Mouse (Mus musculus) kidney, postnatal 0 days (tissue): ENCODE results near the gene Trim46. TPM values are rescaled to one million over a fixed set of nuclear protein-coding genes. Genes with fewer than 3 reads are reported as not detected.

Experiments used
- ATAC-seq: fragments of 200-750 bp; cut with Nextera tagmentation; replicated peaks from 2 replicates; pipeline ENCODE4 v1.8.0; 2017; ENCODE audit warnings: low read depth, moderate number of reproducible peaks, moderate TSS enrichment, moderate library complexity; ENCODE audit not compliant: low FRiP score
- DNase-seq: peaks from one replicate; pipeline ENCODE4 v3.0.0-alpha.2; 2016; ENCODE audit warnings: low spot score
- H3K27ac ChIP-seq: fragments of 300-500 bp; sonication (generic); 2 replicates; pipeline ENCODE4 v1.5.1; 2014; ENCODE audit warnings: mild to moderate bottlenecking
- H3K27me3 ChIP-seq: fragments of 300-500 bp; sonication (generic); 2 replicates; pipeline ENCODE4 v1.6.1; 2014; ENCODE audit warnings: low read length, mixed read lengths; ENCODE audit not compliant: insufficient read depth
- H3K36me3 ChIP-seq: fragments of 300-500 bp; sonication (generic); 2 replicates; pipeline ENCODE4 v1.6.1; 2014; ENCODE audit warnings: low read length, mixed read lengths; ENCODE audit not compliant: insufficient read depth
- H3K4me1 ChIP-seq: fragments of 300-500 bp; sonication (generic); replicated peaks from 2 replicates; pipeline ENCODE4 v1.6.1; 2014; ENCODE audit warnings: antibody characterized with exemption, low read length, mixed read lengths; ENCODE audit not compliant: insufficient read depth
- H3K4me2 ChIP-seq: fragments of 300-500 bp; sonication (generic); 2 replicates; pipeline ENCODE4 v1.6.1; 2014; ENCODE audit warnings: mild to moderate bottlenecking, low read length, moderate library complexity, mixed read lengths
- H3K4me3 ChIP-seq: fragments of 300-500 bp; sonication (generic); replicated peaks from 2 replicates; pipeline ENCODE4 v1.5.1; 2014; ENCODE audit warnings: low read depth, low read length
- H3K9ac ChIP-seq: fragments of 300-500 bp; sonication (generic); 2 replicates; pipeline ENCODE4 v1.6.1; 2014; ENCODE audit warnings: low read depth, low read length
- H3K9me3 ChIP-seq: fragments of 300-500 bp; sonication (generic); replicated peaks from 2 replicates; pipeline ENCODE4 v1.6.1; 2016; ENCODE audit warnings: low read length, inconsistent platforms, mixed read lengths
- CTCF ChIP-seq: IDR thresholded peaks from 2 replicates; pipeline ENCODE4 v1.5.1; 2016; ENCODE audit warnings: antibody characterized with exemption, low read depth, mild to moderate bottlenecking, moderate library complexity
- WGBS: fragments of 180-500 bp; shearing (Covaris S2); extraction: QIAGEN DNeasy Blood & Tissue Kit; methylation state at CpG from one replicate; pipeline ENCODE4 v1.1.7; 2014; 5-methylcytosine and 5-hydroxymethylcytosine counted together
- polyA plus RNA-seq: library from polyadenylated mRNA; unstranded; fragments of >200 nt; fragmentation: Nextera tagmentation; extraction: Ambion mirVana; gene quantifications from 2 replicates; pipeline ENCODE4 v1.2.1, GENCODE M21; 2015

The Trim46 gene
- polyA plus RNA-seq, 1 experiment from 2014 or later, result 3.7 TPM

- ATAC-seq (peak; percentile 60), DNase-seq (peak; percentile 86)
- H3K36me3 ChIP-seq, result peaks cover 3% of the 10 kb centered on the region
Measured at GRCm38 (mm10) chr3:89280606-89281511, 34.8 kb upstream of the Trim46 start, which contains the start of gene Efna1. TSS of gene Efna1 (minus strand) at chr3:89281142.

DNA sequence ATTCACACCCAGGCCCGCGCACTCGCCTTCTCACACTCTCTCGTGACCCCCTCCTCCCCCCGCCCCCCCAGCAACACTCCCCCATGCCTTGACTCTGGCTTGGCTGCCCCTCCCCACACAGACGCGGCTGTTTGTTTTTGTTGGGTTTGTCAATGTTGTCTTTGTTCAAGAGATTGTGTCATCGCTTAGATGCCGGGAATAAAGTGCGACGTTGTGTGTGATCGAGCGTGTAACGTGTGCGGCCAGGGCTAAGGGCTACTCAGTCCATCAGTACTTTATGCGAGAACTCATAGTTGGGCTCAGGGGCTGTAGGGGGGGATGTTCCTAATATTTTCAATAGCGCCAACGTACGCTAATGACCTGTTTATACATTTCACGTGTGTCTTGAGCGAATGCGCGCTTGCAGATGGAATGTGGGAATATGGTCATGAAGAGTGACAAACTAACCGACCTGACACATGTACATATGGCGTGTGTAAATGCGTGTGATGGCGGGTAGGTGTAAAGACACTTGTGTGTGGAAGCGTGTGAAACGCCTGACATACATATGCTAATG is 34.0 kb upstream of the Trim46 start:
- H3K4me3 ChIP-seq, result peak overlapping the region; percentile 70
- peak; percentile 47 for DNase-seq
- peaks cover 16% of the 10 kb centered on the region for H3K4me1 ChIP-seq
- no peaks in the 10 kb centered on the region for H3K27me3 ChIP-seq
- TF ChIP-seq CTCF, result no peak; the same call in 1 of the 2 replicates
- H3K9ac ChIP-seq, result peak overlapping the region; percentile 77
- no peaks in the 10 kb centered on the region for H3K9me3 ChIP-seq
- peak overlapping the region; percentile 96 for H3K27ac ChIP-seq
- ATAC-seq, result peak; percentile 2; the same call in 1 of the 2 replicates
- WGBS, result under 1% methylated on average over 29 of the region's 29 CpGs
- peaks cover 10% of the 10 kb centered on the region for H3K36me3 ChIP-seq
- peak overlapping the region; percentile 85 for H3K4me2 ChIP-seq

More at GRCm38 (mm10) chr3:89280606-89281511, 34.8 kb upstream of the Trim46 start, which contains the start of gene Efna1:
- Histone ChIP-seq H3K9me3 (no peaks in the 10 kb centered on the region), H3K27ac (peak within 1 kb of the TSS; percentile 96), H3K4me1 (peaks cover 16% of the 10 kb centered on the region), H3K4me3 (peak within 1 kb of the TSS; percentile 70), H3K9ac (peak within 1 kb of the TSS; percentile 77), H3K27me3 (no peaks in the 10 kb centered on the region), H3K4me2 (peak within 1 kb of the TSS; percentile 85)
- TF ChIP-seq CTCF, result no peak
- under 1% methylated on average over 52 of the region's 52 CpGs for WGBS

- Histone ChIP-seq H3K4me3 (peak overlapping the region; percentile 70), H3K4me2 (peak overlapping the region; percentile 85), H3K4me1 (peaks cover 16% of the 10 kb centered on the region), H3K36me3 (peaks cover 12% of the 10 kb centered on the region), H3K27ac (peak overlapping the region; percentile 96), H3K27me3 (no peaks in the 10 kb centered on the region), H3K9me3 (no peaks in the 10 kb centered on the region), H3K9ac (peak overlapping the region; percentile 77)
- DNase-seq (peak; percentile 95), ATAC-seq (peak; percentile 79)
- under 1% methylated on average over 35 of the region's 35 CpGs for WGBS
- TF ChIP-seq CTCF, result no peak
Measured at GRCm38 (mm10) chr3:89279153-89279890, 33.2 kb upstream of the Trim46 start.

DNA sequence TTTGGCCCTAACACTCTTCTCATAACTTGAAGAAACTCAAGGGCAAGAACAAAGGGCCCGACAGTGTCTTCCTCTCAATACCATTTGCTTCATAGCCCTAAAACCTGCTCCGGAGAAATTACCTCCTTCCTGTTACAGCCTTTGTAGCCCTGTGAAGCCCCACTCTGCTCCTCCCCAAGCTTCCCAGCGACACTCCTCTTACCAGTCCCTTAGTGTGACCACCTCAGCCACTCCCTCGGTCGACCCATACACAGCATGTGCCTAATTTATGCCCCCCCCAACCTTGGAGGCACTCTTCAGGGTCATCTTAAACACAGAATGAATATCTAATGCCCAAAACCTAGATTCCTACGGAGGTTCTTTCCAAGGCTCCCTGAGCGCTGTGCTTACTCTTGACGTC is 32.5 kb upstream of the Trim46 start:
- 12% methylated on average over 8 of the region's 8 CpGs for WGBS
- Histone ChIP-seq H3K27ac (peak overlapping the region; percentile 96), H3K9me3 (no peaks in the 10 kb centered on the region), H3K4me1 (peaks cover 16% of the 10 kb centered on the region), H3K4me2 (peak overlapping the region; percentile 85), H3K36me3 (peaks cover 12% of the 10 kb centered on the region), H3K27me3 (no peaks in the 10 kb centered on the region), H3K9ac (peak overlapping the region; percentile 77), H3K4me3 (peak overlapping the region; percentile 70)
- DNase-seq (peak; percentile 24), ATAC-seq (no peak)
- TF ChIP-seq CTCF, result no peak

DNA sequence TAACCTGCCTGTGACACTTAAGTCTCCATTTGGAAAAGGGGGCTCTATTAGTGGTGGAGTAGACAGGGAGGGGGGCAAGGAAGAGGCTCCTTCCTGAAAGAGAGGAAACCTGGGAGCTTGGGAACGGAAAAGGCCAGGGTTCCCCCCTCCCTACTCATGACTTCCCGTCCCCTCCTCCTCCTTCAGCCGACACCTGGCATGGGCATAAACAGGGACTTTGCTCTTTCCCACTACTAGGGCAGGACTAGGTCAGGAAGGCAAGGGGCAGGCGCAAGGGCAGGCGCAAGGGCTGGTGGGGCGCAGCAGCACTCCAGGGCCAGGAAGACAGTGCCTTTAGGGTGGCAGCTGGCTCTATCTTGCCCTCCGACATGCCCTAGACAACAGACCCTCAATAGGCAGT is 32.0 kb upstream of the Trim46 start:
- 31% methylated on average over 7 of the region's 7 CpGs for WGBS
- Histone ChIP-seq H3K36me3 (peaks cover 12% of the 10 kb centered on the region), H3K4me1 (peaks cover 16% of the 10 kb centered on the region), H3K9me3 (no peaks in the 10 kb centered on the region), H3K4me3 (peak overlapping the region; percentile 70), H3K27ac (peak overlapping the region; percentile 96), H3K9ac (peak overlapping the region; percentile 77), H3K4me2 (peak overlapping the region; percentile 85), H3K27me3 (no peaks in the 10 kb centered on the region)
- peak; percentile 79 for DNase-seq
- peak; percentile 23; the same call in 1 of the 2 replicates for ATAC-seq
- TF ChIP-seq CTCF, result no peak
